Mouse (Mus musculus) limb, embryonic 14.5 days (tissue): ENCODE results near the gene Zc3h10. TPM values are rescaled to one million over a fixed set of nuclear protein-coding genes. Genes with fewer than 3 reads are reported as not detected.
A peak's percentile ranks its signal among the peaks of the same experiment; 100 is the strongest.
"Not testable (repeated sequence)": the region's sequence is repeated elsewhere in the genome, so short reads cannot be mapped to it uniquely, and the experiment has no call there.

Experiments used
- ATAC-seq: fragments of 200-750 bp; cut with Nextera tagmentation; 2 replicates; pipeline ENCODE4 v1.8.0; 2017; ENCODE audit warnings: low read depth, moderate number of reproducible peaks, moderate TSS enrichment; ENCODE audit not compliant: low FRiP score
- DNase-seq: peaks from one replicate; pipeline ENCODE4 v3.0.0-alpha.2; 2015; ENCODE audit warnings: low spot score
- H3K27ac ChIP-seq: fragments of 300-500 bp; sonication (generic); replicated peaks from 2 replicates; pipeline ENCODE4 v1.5.1; 2014; ENCODE audit warnings: low read depth, mild to moderate bottlenecking, low read length, moderate library complexity, mixed read lengths
- H3K27me3 ChIP-seq: fragments of 300-500 bp; sonication (generic); 2 replicates; pipeline ENCODE4 v1.6.1; 2014; ENCODE audit warnings: low read length, mixed read lengths; ENCODE audit not compliant: control insufficient read depth, insufficient read depth
- H3K36me3 ChIP-seq: fragments of 300-500 bp; sonication (generic); 2 replicates; pipeline ENCODE4 v1.6.1; 2014; ENCODE audit warnings: mild to moderate bottlenecking, low read length, moderate library complexity, mixed read lengths; ENCODE audit not compliant: control insufficient read depth, insufficient read depth
- H3K4me1 ChIP-seq: fragments of 300-500 bp; sonication (generic); 2 replicates; pipeline ENCODE4 v1.6.1; 2014; ENCODE audit warnings: antibody characterized with exemption, low read length, mixed read lengths; ENCODE audit not compliant: control insufficient read depth, insufficient read depth
- H3K4me2 ChIP-seq: fragments of 300-500 bp; sonication (generic); replicated peaks from 2 replicates; pipeline ENCODE4 v1.6.1; 2014; ENCODE audit warnings: low read depth, mild to moderate bottlenecking, low read length, moderate library complexity; ENCODE audit not compliant: severe bottlenecking
- H3K4me3 ChIP-seq: fragments of 300-500 bp; sonication (generic); replicated peaks from 2 replicates; pipeline ENCODE4 v1.5.1; 2014; ENCODE audit warnings: low read length
- H3K9ac ChIP-seq: fragments of 300-500 bp; sonication (generic); 2 replicates; pipeline ENCODE4 v1.6.1; 2014; ENCODE audit warnings: mild to moderate bottlenecking, low read depth, low read length, moderate library complexity; ENCODE audit not compliant: severe bottlenecking
- H3K9me3 ChIP-seq: fragments of 300-500 bp; sonication (generic); 2 replicates; pipeline ENCODE4 v1.6.1; 2016; ENCODE audit warnings: low read length; ENCODE audit not compliant: control insufficient read depth
- POLR2A ChIP-seq: fragments of 200-500 bp; IDR thresholded peaks from 2 replicates; pipeline ENCODE4 v1.8.0; 2012; ENCODE audit warnings: inconsistent platforms, mild to moderate bottlenecking, moderate library complexity, borderline replicate concordance; ENCODE audit not compliant: insufficient read depth, insufficient read length; ENCODE audit errors: extremely low read depth
- WGBS: fragments of 180-500 bp; shearing (Covaris S2); extraction: QIAGEN DNeasy Blood & Tissue Kit; methylation state at CpG from one replicate; pipeline ENCODE4 v1.1.7; 2014; 5-methylcytosine and 5-hydroxymethylcytosine counted together
- polyA plus RNA-seq, 2 experiments: library from polyadenylated mRNA; depleted of rRNA in 1 of 2; stranded (reverse) in 1 of 2; unstranded in 1 of 2; fragments of >200 nt; fragmentation: Nextera tagmentation in 1 of 2; extraction: Ambion mirVana in 1 of 2; gene quantifications; 2 replicates each; pipeline versions ENCODE4 v1.2.1 to v1.2.3; 2012 to 2014

Gene Zc3h10
- polyA plus RNA-seq, 2 experiments, result 14.5 to 15.2 TPM

GRCm38 (mm10) chr10:128565788-128566531 lies 18.4 kb upstream of the Zc3h10 start, which contains the start of gene Pa2g4:
Gene Pa2g4, minus strand, starts transcription at chr10:128565987.
- H3K36me3 ChIP-seq, result peaks cover 26% of the 10 kb centered on the region
- H3K27me3 ChIP-seq, result no peaks in the 10 kb centered on the region
- peak; percentile 98 for DNase-seq
- H3K4me1 ChIP-seq, result peaks cover 8% of the 10 kb centered on the region
- H3K4me3 ChIP-seq, result peak within 1 kb of the TSS; percentile 88
- H3K4me2 ChIP-seq, result peak within 1 kb of the TSS; percentile 89
- peak; percentile 68; the same call in 1 of the 2 replicates for TF ChIP-seq POLR2A
- H3K9me3 ChIP-seq, result no peaks in the 10 kb centered on the region
- peak within 1 kb of the TSS; percentile 94 for H3K9ac ChIP-seq
- WGBS, result 0% methylated on average over 48 of the region's 58 CpGs
- H3K27ac ChIP-seq, result peak within 1 kb of the TSS; percentile 87
- peak; percentile 96 for ATAC-seq

GRCm38 (mm10) chr10:128565206-128565787 lies 17.7 kb upstream of the Zc3h10 start:
- peak overlapping the region; percentile 94 for H3K9ac ChIP-seq
- ATAC-seq (peak; percentile 3), DNase-seq (peak; percentile 7)
- WGBS, result under 1% methylated on average over 39 of the region's 46 CpGs
- peak overlapping the region; percentile 89 for H3K4me2 ChIP-seq
- peaks cover 8% of the 10 kb centered on the region for H3K4me1 ChIP-seq
- H3K27me3 ChIP-seq, result no peaks in the 10 kb centered on the region
- H3K27ac ChIP-seq, result peak overlapping the region; percentile 87
- peaks cover 33% of the 10 kb centered on the region for H3K36me3 ChIP-seq
- H3K9me3 ChIP-seq, result no peaks in the 10 kb centered on the region
- peak overlapping the region; percentile 88 for H3K4me3 ChIP-seq
- TF ChIP-seq POLR2A, result no peak

GRCm38 (mm10) chr10:128563544-128563943 lies 16.0 kb upstream of the Zc3h10 start:
- H3K27ac ChIP-seq, result no peak overlapping the region
- 90% methylated on average over 6 of the region's 6 CpGs for WGBS
- no peaks in the 10 kb centered on the region for H3K27me3 ChIP-seq
- TF ChIP-seq POLR2A, result no peak
- H3K4me1 ChIP-seq, result peaks cover 8% of the 10 kb centered on the region
- H3K9me3 ChIP-seq, result no peaks in the 10 kb centered on the region
- H3K4me3 ChIP-seq, result no peak overlapping the region
- no peak overlapping the region for H3K9ac ChIP-seq
- peaks cover 50% of the 10 kb centered on the region for H3K36me3 ChIP-seq
- DNase-seq (no peak), ATAC-seq (no peak)
- no peak overlapping the region for H3K4me2 ChIP-seq

- no peak for ATAC-seq
- H3K27ac ChIP-seq, result no peak overlapping the region
- H3K4me1 ChIP-seq, result no peaks in the 10 kb centered on the region
- no peaks in the 10 kb centered on the region for H3K27me3 ChIP-seq
- 66% methylated on average over 6 of the region's 6 CpGs for WGBS
- DNase-seq, result no peak
- H3K4me2 ChIP-seq, result no peak overlapping the region
- TF ChIP-seq POLR2A, result no peak
- H3K9ac ChIP-seq, result no peak overlapping the region
- H3K4me3 ChIP-seq, result no peak overlapping the region
- H3K9me3 ChIP-seq, result no peaks in the 10 kb centered on the region
- peaks cover 51% of the 10 kb centered on the region for H3K36me3 ChIP-seq
Measured at GRCm38 (mm10) chr10:128556963-128557362, 9.4 kb upstream of the Zc3h10 start.

GRCm38 (mm10) chr10:128556286-128556685 lies 8.7 kb upstream of the Zc3h10 start:
- DNase-seq, result no peak
- Histone ChIP-seq H3K4me3 (no peak overlapping the region), H3K36me3 (peaks cover 44% of the 10 kb centered on the region), H3K4me1 (no peaks in the 10 kb centered on the region), H3K4me2 (no peak overlapping the region), H3K9me3 (no peaks in the 10 kb centered on the region), H3K27me3 (no peaks in the 10 kb centered on the region), H3K27ac (no peak overlapping the region), H3K9ac (no peak overlapping the region)
- no peak for TF ChIP-seq POLR2A
- ATAC-seq, result no peak

GRCm38 (mm10) chr10:128555567-128555966 lies 8.0 kb upstream of the Zc3h10 start:
- H3K27ac ChIP-seq, DNase-seq, H3K9me3 ChIP-seq, H3K4me3 ChIP-seq, H3K9ac ChIP-seq, H3K4me1 ChIP-seq, H3K27me3 ChIP-seq, H3K4me2 ChIP-seq, ATAC-seq: not testable (repeated sequence)
- WGBS, result 81% methylated on average over 1 of the region's 1 CpGs
- H3K36me3 ChIP-seq, result peaks cover 37% of the 10 kb centered on the region

- not testable (repeated sequence) for H3K4me2 ChIP-seq, H3K4me3 ChIP-seq, H3K9ac ChIP-seq, H3K9me3 ChIP-seq, H3K27me3 ChIP-seq, H3K4me1 ChIP-seq, DNase-seq, H3K36me3 ChIP-seq, H3K27ac ChIP-seq, ATAC-seq
- WGBS, result 89% methylated on average over 11 of the region's 11 CpGs
Measured at GRCm38 (mm10) chr10:128550144-128550823, 2.7 kb upstream of the Zc3h10 start.
